Mouse (Mus musculus) olfactory bulb, adult 2 months (tissue): ENCODE data around the gene Sulf2.

Source experiments
- CTCF ChIP-seq: fragments of 200-500 bp; IDR thresholded peaks from 2 replicates; pipeline ENCODE4 v1.5.1; 2012; ENCODE audit warnings: low read depth, mild to moderate bottlenecking, low read length, moderate library complexity; ENCODE audit not compliant: insufficient read depth
- POLR2A ChIP-seq: fragments of 200-500 bp; IDR thresholded peaks from 2 replicates; pipeline ENCODE4 v1.6.1; 2012; ENCODE audit warnings: mild to moderate bottlenecking, low read depth, low read length, moderate library complexity; ENCODE audit not compliant: insufficient read depth

DNA sequence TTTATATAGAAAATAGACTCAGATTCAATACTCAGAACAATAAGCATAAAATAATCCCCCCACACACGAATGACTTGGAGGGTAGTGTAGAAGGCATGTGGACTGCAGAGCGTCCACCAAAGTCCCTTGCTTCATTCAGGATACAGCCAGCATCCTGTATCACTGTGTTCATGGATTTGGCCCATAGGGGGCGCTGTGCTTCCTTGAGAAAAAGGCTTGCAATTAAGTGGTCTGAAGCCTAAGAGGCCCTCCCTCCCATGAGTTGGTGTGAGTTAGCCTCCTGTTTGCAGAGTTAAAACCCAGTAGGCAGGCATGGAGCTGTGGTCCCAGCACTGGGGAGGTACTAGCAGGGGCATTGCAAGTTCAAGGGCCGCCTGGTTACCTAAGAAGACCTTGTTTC is 47.1 kb downstream of the Sulf2 start:
- TF ChIP-seq POLR2A (no peak), CTCF (peak; percentile 63)
